Mouse (Mus musculus): Measurements from ENCODE around the gene Fam181b.

DNA sequence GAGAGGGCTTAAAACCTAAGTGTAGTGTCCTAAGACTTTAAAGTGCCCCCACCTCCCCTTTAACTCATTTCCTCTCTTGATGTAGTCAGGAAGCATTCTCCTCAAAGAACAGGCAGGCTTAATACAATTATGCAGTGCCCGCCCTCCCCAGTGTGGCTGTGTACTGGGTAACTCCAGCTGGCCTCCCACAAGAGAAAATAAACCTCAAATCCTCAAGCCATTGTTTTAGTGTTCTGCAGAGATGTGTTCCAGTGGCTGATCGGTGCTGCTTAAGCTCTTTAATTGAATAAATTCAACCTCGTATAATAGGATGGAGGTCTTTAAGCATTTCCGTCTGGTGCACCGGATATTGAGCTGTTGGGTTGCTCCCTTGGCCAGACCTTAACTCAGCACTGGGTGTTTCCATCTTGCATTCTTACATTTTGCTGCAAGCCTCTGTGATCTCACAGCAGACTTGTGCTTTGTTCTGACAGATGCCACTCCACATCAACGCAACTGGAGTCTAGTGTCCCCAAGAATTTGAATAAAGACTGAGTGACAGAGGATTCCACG, 12.1 kb upstream of the Fam181b start:
- no peak for TF ChIP-seq CTCF (IDR thresholded peaks at IDR 0.05; ENCODE audit: borderline replicate concordance, insufficient read depth, low read length)
- no peak for TF ChIP-seq POLR2A (IDR thresholded peaks at IDR 0.05; ENCODE audit: low read depth, low read length)

Data from embryonic fibroblast, embryonic 13.5 days (primary cell).